Mouse (Mus musculus): ENCODE measurements around the gene Ndufb5. TPM values are rescaled to one million over a fixed set of nuclear protein-coding genes. Genes with fewer than 3 reads are reported as not detected.
"Not testable (repeated sequence)": the region's sequence is repeated elsewhere in the genome, so short reads cannot be mapped to it uniquely, and the experiment has no call there.

Ndufb5 gene
- 323 and 339 TPM in 2 replicates for polyA plus RNA-seq (2015; fragmentation: Nextera tagmentation; extraction: Ambion mirVana)

DNA sequence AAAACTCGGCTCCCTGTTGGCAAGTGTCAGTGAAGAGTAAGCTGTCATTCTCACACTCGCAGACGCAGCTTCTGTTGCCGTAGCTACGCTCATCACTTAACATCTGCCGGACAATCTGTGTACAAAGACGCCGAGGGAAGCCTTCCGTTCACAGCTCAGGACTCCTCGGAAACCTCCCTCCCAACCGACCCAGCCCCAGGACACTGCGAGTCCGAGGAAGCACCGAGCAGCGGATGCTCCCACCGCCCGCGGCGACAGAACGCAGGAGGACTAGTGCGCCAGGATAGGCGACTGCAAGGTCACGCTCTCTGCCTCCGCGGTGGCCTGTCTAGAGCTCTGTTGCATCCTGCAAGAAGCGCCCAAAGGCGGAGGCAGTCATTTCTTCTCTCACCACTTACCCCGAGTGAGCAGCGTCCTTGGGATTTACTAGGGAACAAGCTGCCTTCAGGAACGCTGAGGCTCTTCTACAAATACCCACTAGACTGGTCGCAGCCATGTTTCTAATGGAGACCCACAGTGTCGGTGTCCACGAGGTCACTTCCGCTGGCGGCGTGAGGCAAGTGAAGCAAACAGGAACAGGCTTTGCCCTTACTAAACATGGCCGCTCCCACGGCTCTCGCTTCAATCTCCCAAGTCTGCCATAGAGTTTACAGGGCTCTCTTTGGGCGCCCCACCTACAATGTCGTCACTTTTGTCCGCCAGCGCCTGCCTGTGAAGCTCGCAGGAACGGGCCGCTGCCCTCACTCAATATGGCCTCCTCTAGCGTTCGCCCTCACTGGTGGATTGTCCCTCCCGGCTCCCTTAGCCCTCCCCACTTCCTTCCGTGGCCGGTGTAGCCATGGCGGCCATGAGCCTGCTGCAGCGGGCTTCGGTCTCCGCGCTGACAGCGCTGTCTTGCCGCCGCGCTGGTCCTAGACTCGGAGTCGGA lies at the start of gene Ndufb5:
Gene Ndufb5 (plus strand): TSS at position 747 of the 928 bp plus-strand sequence.
- peak within 1 kb of the TSS; percentile 82 for H3K4me2 ChIP-seq
- peak within 1 kb of the TSS; percentile 90 for H3K9ac ChIP-seq
- H3K4me1 ChIP-seq (replicated peaks), result peaks cover 34% of the 10 kb centered on the region
- no peaks in the 10 kb centered on the region for H3K9me3 ChIP-seq
- peaks cover 25% of the 10 kb centered on the region for H3K36me3 ChIP-seq
- H3K27me3 ChIP-seq, result no peaks in the 10 kb centered on the region
- under 1% methylated on average over 62 of the region's 62 CpGs for WGBS
- peak within 1 kb of the TSS; percentile 91 for H3K27ac ChIP-seq
- peak within 1 kb of the TSS; percentile 92 for H3K4me3 ChIP-seq
- ATAC-seq (ENCODE audit: low FRiP score), result peak; percentile 99

DNA sequence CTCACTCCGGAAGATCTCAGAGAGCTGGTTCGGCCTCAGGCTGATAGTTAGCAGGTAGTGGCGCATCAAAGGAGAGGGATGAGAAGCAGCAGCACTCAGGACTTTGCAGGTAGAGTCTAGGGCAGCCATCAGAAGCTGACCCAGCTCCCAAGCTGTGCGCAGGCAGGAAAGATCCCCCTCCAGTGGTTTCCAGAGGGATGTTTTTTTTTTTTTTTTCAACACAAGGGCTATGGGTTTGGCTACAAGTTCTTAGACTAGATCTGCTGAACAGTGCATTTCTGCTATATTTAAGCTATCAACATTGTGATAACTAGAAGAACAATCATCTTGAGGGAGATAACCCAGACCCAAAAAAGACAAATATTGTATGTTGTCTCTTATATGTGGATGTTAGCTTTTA lies 49.6 kb upstream of the Ndufb5 start:
- Histone ChIP-seq H3K27me3 (no peaks in the 10 kb centered on the region), H3K9me3 (no peaks in the 10 kb centered on the region), H3K27ac (no peak overlapping the region), H3K4me3 (no peak overlapping the region), H3K4me2 (no peak overlapping the region), H3K4me1 (replicated peaks) (no peaks in the 10 kb centered on the region), H3K36me3 (no peaks in the 10 kb centered on the region), H3K9ac (no peak overlapping the region)
- WGBS, result 75% methylated on average over 4 of the region's 4 CpGs
- ATAC-seq (ENCODE audit: low FRiP score), result no peak

DNA sequence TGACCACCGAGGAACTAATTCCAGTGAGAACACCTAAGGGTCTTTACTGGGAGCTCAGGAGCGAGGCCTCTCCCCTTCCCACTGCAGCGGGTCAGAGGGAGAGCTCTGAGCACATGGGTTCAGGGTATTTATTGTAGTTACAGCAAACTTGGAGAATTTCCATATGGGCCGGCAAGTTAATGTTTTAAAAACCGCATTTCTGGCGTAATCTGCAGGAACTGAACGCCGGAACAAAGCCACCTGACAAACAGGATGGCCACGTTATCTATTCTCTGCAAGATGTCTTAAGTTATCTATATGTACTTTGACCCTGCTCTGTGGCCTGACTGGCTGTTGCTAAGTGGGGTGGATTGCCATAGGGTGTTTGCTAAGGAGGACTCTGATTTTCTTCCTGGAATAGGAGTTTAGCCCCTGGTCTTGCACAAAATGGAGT lies 47.2 kb upstream of the Ndufb5 start:
- Histone ChIP-seq H3K4me3 (no peak overlapping the region), H3K9me3 (no peaks in the 10 kb centered on the region), H3K4me1 (replicated peaks) (no peaks in the 10 kb centered on the region), H3K9ac (no peak overlapping the region), H3K27me3 (no peaks in the 10 kb centered on the region), H3K4me2 (no peak overlapping the region), H3K27ac (no peak overlapping the region), H3K36me3 (no peaks in the 10 kb centered on the region)
- ATAC-seq (ENCODE audit: low FRiP score), result no peak
- WGBS, result 90% methylated on average over 9 of the region's 9 CpGs

- no peak overlapping the region for H3K9ac ChIP-seq
- ATAC-seq (ENCODE audit: low FRiP score), result no peak
- no peaks in the 10 kb centered on the region for H3K9me3 ChIP-seq
- H3K4me2 ChIP-seq, result no peak overlapping the region
- H3K4me1 ChIP-seq (replicated peaks), result no peaks in the 10 kb centered on the region
- H3K27me3 ChIP-seq, result no peaks in the 10 kb centered on the region
- no peak overlapping the region for H3K4me3 ChIP-seq
- H3K27ac ChIP-seq, result no peak overlapping the region
- H3K36me3 ChIP-seq, result no peaks in the 10 kb centered on the region
- WGBS, result 88% methylated on average over 3 of the region's 3 CpGs
Measured at GRCm38 (mm10) chr3:32690008-32690407, 46.8 kb upstream of the Ndufb5 start.

DNA sequence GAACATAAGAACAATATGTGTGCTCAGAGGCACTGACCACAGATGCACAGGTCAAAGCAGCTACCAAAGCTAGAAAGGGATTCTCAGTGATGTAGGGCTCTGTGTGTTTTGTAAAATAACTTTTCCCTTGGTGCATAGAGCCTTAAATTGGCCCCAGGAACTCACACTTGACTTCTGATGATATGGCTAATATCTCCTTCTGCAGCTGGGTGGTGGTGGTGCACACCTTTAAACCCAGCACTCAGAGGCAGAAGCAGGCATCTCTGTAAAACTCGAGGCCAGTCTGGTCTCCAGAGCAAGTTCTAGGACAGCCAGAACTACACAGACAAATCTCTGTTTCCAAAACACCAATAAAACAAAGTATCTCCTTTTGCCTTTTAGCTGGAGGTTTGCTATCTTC lies 45.9 kb upstream of the Ndufb5 start:
- Histone ChIP-seq H3K36me3 (no peaks in the 10 kb centered on the region), H3K9ac (no peak overlapping the region), H3K27me3 (no peaks in the 10 kb centered on the region), H3K4me2 (no peak overlapping the region), H3K4me1 (replicated peaks) (no peaks in the 10 kb centered on the region), H3K27ac (no peak overlapping the region), H3K4me3 (no peak overlapping the region), H3K9me3 (no peaks in the 10 kb centered on the region)
- 56% methylated on average over 1 of the region's 1 CpGs for WGBS
- ATAC-seq (ENCODE audit: low FRiP score), result no peak

GRCm38 (mm10) chr3:32691841-32692240 lies 44.9 kb upstream of the Ndufb5 start:
- H3K9me3 ChIP-seq, result no peaks in the 10 kb centered on the region
- WGBS, result 84% methylated on average over 5 of the region's 5 CpGs
- H3K27me3 ChIP-seq, result no peaks in the 10 kb centered on the region
- H3K4me1 ChIP-seq (replicated peaks), result no peaks in the 10 kb centered on the region
- no peak overlapping the region for H3K4me2 ChIP-seq
- H3K27ac ChIP-seq, result no peak overlapping the region
- ATAC-seq (ENCODE audit: low FRiP score), result no peak
- H3K4me3 ChIP-seq, result no peak overlapping the region
- no peaks in the 10 kb centered on the region for H3K36me3 ChIP-seq
- no peak overlapping the region for H3K9ac ChIP-seq

DNA sequence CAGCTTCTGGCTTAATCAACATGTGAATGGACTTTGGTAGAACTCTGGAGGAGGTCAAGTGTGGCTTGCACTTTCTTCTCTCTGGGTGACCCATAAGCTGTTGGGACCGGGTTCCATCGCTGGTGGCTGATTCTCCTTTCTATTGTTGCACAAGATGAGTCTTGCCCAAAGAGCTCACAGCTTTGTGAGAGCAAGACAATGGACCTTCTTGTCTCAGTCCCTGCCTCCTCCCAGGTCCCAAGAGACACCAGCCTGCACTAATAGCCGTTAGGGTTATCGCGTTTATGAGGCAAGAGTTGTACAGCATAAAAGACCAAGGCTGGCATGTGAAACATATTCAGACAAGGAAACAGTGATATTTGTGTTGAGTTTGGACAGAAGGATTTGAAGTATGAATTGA lies 42.6 kb upstream of the Ndufb5 start:
- Histone ChIP-seq H3K36me3 (no peaks in the 10 kb centered on the region), H3K9me3 (no peaks in the 10 kb centered on the region), H3K4me1 (replicated peaks) (no peaks in the 10 kb centered on the region), H3K9ac (no peak overlapping the region), H3K4me2 (no peak overlapping the region), H3K27ac (no peak overlapping the region), H3K27me3 (no peaks in the 10 kb centered on the region), H3K4me3 (no peak overlapping the region)
- WGBS, result 51% methylated on average over 5 of the region's 5 CpGs
- no peak for ATAC-seq (ENCODE audit: low FRiP score)

- Histone ChIP-seq H3K27ac (no peak overlapping the region), H3K4me2 (no peak overlapping the region), H3K4me1 (replicated peaks) (no peaks in the 10 kb centered on the region), H3K36me3 (no peaks in the 10 kb centered on the region), H3K4me3 (no peak overlapping the region), H3K9ac (no peak overlapping the region), H3K9me3 (no peaks in the 10 kb centered on the region), H3K27me3 (no peaks in the 10 kb centered on the region)
- ATAC-seq (ENCODE audit: low FRiP score), result no peak
- WGBS, result 82% methylated on average over 12 of the region's 12 CpGs
Measured at GRCm38 (mm10) chr3:32694737-32695582, 41.8 kb upstream of the Ndufb5 start.

- Histone ChIP-seq H3K4me1 (replicated peaks) (no peaks in the 10 kb centered on the region), H3K4me3 (no peak overlapping the region), H3K4me2 (no peak overlapping the region), H3K36me3 (no peaks in the 10 kb centered on the region), H3K9me3 (no peaks in the 10 kb centered on the region), H3K9ac (no peak overlapping the region), H3K27ac (no peak overlapping the region), H3K27me3 (no peaks in the 10 kb centered on the region)
- no peak for ATAC-seq (ENCODE audit: low FRiP score)
- WGBS, result 90% methylated on average over 4 of the region's 4 CpGs
Measured at GRCm38 (mm10) chr3:32695583-32695980, 41.2 kb upstream of the Ndufb5 start.

DNA sequence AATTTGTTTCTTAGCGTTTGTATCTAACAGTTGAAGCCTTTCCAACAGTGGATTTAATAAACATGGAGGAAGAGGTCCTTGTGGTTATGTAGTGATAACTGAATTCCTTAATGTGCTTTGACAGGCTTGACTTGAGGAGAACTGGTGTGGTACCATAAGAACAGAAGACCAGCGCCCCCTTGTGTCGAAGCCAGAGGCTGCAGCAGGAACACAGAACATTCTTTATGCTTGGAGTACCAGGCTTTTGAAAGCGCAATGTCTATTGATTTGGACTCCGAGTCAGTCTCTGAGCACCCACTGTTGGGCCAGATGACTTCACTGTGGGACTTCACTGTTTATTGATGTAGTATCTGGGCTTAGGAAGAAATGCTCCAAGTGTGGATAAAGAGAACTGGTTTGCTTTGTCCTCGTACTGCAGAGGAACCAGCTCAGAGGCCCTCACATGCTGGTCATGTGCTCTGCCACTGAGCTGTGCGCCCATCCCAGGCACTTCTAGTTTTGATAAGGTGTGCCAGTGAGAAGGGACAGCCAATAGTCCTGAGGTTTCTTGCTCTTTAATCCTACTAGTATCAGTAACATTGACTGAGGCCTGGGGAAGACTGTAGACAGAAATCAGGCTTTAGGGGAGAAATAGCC lies 38.4 kb upstream of the Ndufb5 start:
- Histone ChIP-seq H3K27ac (no peak overlapping the region), H3K9me3 (no peaks in the 10 kb centered on the region), H3K27me3 (no peaks in the 10 kb centered on the region), H3K4me1 (replicated peaks) (no peaks in the 10 kb centered on the region), H3K4me2 (no peak overlapping the region), H3K4me3 (no peak overlapping the region), H3K9ac (no peak overlapping the region), H3K36me3 (no peaks in the 10 kb centered on the region)
- 32% methylated on average over 7 of the region's 7 CpGs for WGBS
- ATAC-seq (ENCODE audit: low FRiP score), result peak; percentile 57; the same call in 1 of the 2 replicates

DNA sequence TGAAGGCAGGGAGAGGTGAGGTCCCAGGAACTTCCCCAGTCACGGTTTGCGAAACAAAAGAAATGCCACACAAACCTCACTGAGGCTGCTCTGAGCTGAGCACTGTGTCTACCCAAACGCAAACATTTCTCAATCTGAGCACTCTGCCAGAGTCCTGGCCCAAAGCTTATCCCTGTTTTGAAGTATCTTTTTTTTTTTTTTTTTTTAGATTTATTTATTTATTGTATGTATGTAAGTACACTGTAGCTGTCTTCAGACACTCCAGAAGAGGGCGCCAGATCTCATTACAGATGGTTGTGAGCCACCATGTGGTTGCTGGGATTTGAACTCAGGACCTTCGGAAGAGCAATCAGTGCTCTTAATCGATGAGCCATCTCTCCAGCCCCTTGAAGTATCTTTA lies 32.8 kb upstream of the Ndufb5 start:
- H3K9me3 ChIP-seq; ATAC-seq (ENCODE audit: low FRiP score); H3K27me3 ChIP-seq; H3K4me2 ChIP-seq; H3K4me3 ChIP-seq; H3K4me1 ChIP-seq (replicated peaks); H3K27ac ChIP-seq; H3K9ac ChIP-seq; H3K36me3 ChIP-seq: not testable (repeated sequence)
- WGBS, result 95% methylated on average over 6 of the region's 6 CpGs

- 91% methylated on average over 10 of the region's 10 CpGs for WGBS
- H3K4me1 ChIP-seq (replicated peaks); H3K4me2 ChIP-seq; H3K9me3 ChIP-seq; H3K27me3 ChIP-seq; H3K27ac ChIP-seq; ATAC-seq (ENCODE audit: low FRiP score); H3K9ac ChIP-seq; H3K36me3 ChIP-seq; H3K4me3 ChIP-seq: not testable (repeated sequence)
Measured at GRCm38 (mm10) chr3:32704632-32705031, 32.2 kb upstream of the Ndufb5 start.
